Mouse (Mus musculus): ENCODE results near the gene Fyn.

DNA sequence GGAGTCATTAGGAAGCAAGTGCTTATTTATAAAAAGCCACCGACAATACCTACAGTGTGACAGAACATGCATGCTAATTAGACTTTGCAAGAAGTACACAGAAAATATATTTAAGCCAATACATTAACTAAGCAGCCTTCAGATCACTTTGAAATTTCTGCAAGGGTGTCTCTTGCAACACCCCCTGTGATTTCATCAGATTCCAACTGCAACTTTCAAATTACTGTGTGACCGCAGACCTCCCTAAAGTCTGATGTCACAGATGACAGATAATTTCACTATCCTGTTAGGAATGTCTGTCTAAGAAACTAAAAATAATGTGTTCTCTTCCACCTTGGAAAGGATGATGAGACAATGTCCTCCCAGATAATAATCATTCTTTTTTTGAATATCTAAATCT lies 44.4 kb upstream of the Fyn start:
- TF ChIP-seq CTCF (IDR thresholded peaks at IDR 0.05; ENCODE audit: borderline replicate concordance, extremely low read depth, insufficient read depth, insufficient read length) = no peak
- no peak for TF ChIP-seq POLR2A (IDR thresholded peaks at IDR 0.05; ENCODE audit: borderline replicate concordance, extremely low read depth, insufficient read depth, insufficient read length, poor library complexity, severe bottlenecking)

Data from brain, embryonic 14.5 days (tissue).